ENCODE assay signal across 22 mouse cellular contexts in the genomic region with DNA sequence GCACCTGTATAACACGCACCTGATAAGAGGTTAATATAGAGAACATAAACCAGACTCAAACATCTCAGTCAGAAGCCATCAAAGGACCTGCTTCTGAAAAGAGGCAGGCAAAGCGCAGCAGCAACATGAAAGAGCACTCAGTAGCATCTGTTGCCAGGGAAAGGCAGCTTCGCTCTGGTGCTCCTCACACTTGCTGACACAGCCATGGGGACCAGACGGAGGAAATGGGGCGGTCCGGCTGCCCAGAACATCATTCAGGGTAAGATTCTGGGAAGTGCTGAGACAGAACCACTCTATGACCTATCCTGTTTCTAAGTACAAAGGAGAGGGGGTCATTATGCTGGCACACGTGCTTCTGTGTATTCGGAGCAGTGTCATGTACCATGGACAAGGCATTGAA. TPM values are rescaled to one million over a fixed set of nuclear protein-coding genes. Genes with fewer than 3 reads are reported as not detected.
DNase-seq lines count a peak whose midpoint lies in the region; ATAC-seq and TF ChIP-seq lines count a peak whose summit lies in the region.
"Had no signal": no experiment of that assay in that cellular context is flagged by ENCODE, and none has a peak within 500 bp of the region (broad histone marks: within the 10 kb centered on the region; RNA-seq: fewer than 3 reads in every experiment).

No protein-coding gene starts in this region.

- no peak for TF ChIP-seq POLR2A in brain, embryonic 14.5 days (IDR thresholded peaks at IDR 0.05; ENCODE audit: borderline replicate concordance, extremely low read depth, insufficient read depth, insufficient read length, poor library complexity, severe bottlenecking)

- no peaks in the 10 kb centered on the region for H3K4me1 ChIP-seq in midbrain, embryonic 11.5 days (ENCODE audit: control insufficient read depth, insufficient read depth, low read length)
- H3K4me1 ChIP-seq in midbrain, postnatal 0 days (ENCODE audit: insufficient read depth, low read length): no peaks in the 10 kb centered on the region
- H3K4me1 ChIP-seq: forebrain, embryonic 15.5 days; heart, embryonic 15.5 days; hindbrain, embryonic 15.5 days had no signal

- H3K27me3 ChIP-seq in midbrain, embryonic 11.5 days (ENCODE audit: control insufficient read depth, insufficient read depth, low read length): no peaks in the 10 kb centered on the region
- no peaks in the 10 kb centered on the region for H3K27me3 ChIP-seq in midbrain, postnatal 0 days (ENCODE audit: insufficient read depth, low read length)
- H3K27me3 ChIP-seq: embryonic facial prominence, embryonic 15.5 days; forebrain, embryonic 15.5 days; heart, embryonic 15.5 days; hindbrain, embryonic 15.5 days had no signal

- no peak overlapping the region for H3K4me3 ChIP-seq in midbrain, embryonic 11.5 days (ENCODE audit: low read depth, low read length)
- H3K4me3 ChIP-seq in midbrain, postnatal 0 days (ENCODE audit: low read depth, low read length): no peak overlapping the region
- H3K4me3 ChIP-seq: embryonic facial prominence, embryonic 15.5 days; forebrain, embryonic 15.5 days; heart, adult 2 months; heart, embryonic 15.5 days; hindbrain, embryonic 10.5 days; hindbrain, embryonic 15.5 days had no signal

- no peak for ATAC-seq in midbrain, embryonic 11.5 days (ENCODE audit: low FRiP score)
- no peak for ATAC-seq in midbrain, postnatal 0 days (ENCODE audit: low FRiP score)
- no peak for ATAC-seq in frontal cortex, adult (ENCODE audit: low TSS enrichment)
- ATAC-seq: forebrain, embryonic 15.5 days had no signal

- no peak overlapping the region for H3K27ac ChIP-seq in midbrain, embryonic 11.5 days (ENCODE audit: low read depth, low read length)
- no peak overlapping the region for H3K27ac ChIP-seq in midbrain, postnatal 0 days (ENCODE audit: low read depth, low read length)
- H3K27ac ChIP-seq: embryonic facial prominence, embryonic 15.5 days; forebrain, embryonic 15.5 days; heart, adult 2 months; heart, embryonic 15.5 days; hindbrain, embryonic 10.5 days; hindbrain, embryonic 15.5 days had no signal

- WGBS in midbrain, embryonic 11.5 days: 82% methylated on average over 8 of the region's 8 CpGs
- WGBS in midbrain, postnatal 0 days: 48% methylated on average over 8 of the region's 8 CpGs

- TF ChIP-seq CTCF in midbrain, postnatal 0 days (IDR thresholded peaks at IDR 0.05): no peak
- TF ChIP-seq CTCF in brain, embryonic 14.5 days (IDR thresholded peaks at IDR 0.05; ENCODE audit: borderline replicate concordance, extremely low read depth, insufficient read depth, insufficient read length): no peak

- DNase-seq in kidney, adult 9 months: peak; percentile 33
- no peak for DNase-seq in kidney, adult 18-20 months
- peak; percentile 59 for DNase-seq in midbrain, embryonic 11.5 days (ENCODE audit: low spot score, missing footprints)
- no peak for DNase-seq in midbrain, postnatal 0 days (ENCODE audit: low spot score)
- peak; percentile 16 for DNase-seq in brain, adult 2 months (ENCODE audit: low read depth, low spot score)
- DNase-seq in brain, embryonic 14.5 days (ENCODE audit: low read depth): peak; percentile 34
- DNase-seq: adrenal gland, adult 2 months; adrenal gland, postnatal 25 days; cerebellum, adult 11 months; cerebellum, adult 8-10 months; cerebellum, postnatal 14 days; embryo, embryonic 11 days; gastrocnemius, postnatal 10 days; heart, adult 2 months; heart, postnatal 14 days had no signal

- no peaks in the 10 kb centered on the region for H3K9me3 ChIP-seq in midbrain, embryonic 11.5 days (ENCODE audit: control insufficient read depth, low read length)
- H3K9me3 ChIP-seq in midbrain, postnatal 0 days (ENCODE audit: low read length): no peaks in the 10 kb centered on the region
- H3K9me3 ChIP-seq: embryonic facial prominence, embryonic 15.5 days; forebrain, embryonic 15.5 days; heart, embryonic 15.5 days; hindbrain, embryonic 10.5 days; hindbrain, embryonic 15.5 days had no signal

- no peaks in the 10 kb centered on the region for H3K36me3 ChIP-seq in midbrain, embryonic 11.5 days (ENCODE audit: control insufficient read depth, insufficient read depth, low read length)
- no peaks in the 10 kb centered on the region for H3K36me3 ChIP-seq in midbrain, postnatal 0 days (ENCODE audit: insufficient read depth, low read length)
- H3K36me3 ChIP-seq: embryonic facial prominence, embryonic 15.5 days; forebrain, embryonic 15.5 days; heart, embryonic 15.5 days; hindbrain, embryonic 10.5 days; hindbrain, embryonic 15.5 days had no signal

- H3K4me2 ChIP-seq in midbrain, embryonic 11.5 days: no peak overlapping the region
- no peak overlapping the region for H3K4me2 ChIP-seq in midbrain, postnatal 0 days (ENCODE audit: low read depth, low read length, poor library complexity, severe bottlenecking)
- H3K4me2 ChIP-seq: embryonic facial prominence, embryonic 15.5 days; forebrain, embryonic 15.5 days; heart, embryonic 11.5 days; heart, embryonic 15.5 days; hindbrain, embryonic 15.5 days had no signal

- no peak overlapping the region for H3K9ac ChIP-seq in midbrain, embryonic 11.5 days (ENCODE audit: low read length)
- H3K9ac ChIP-seq in midbrain, postnatal 0 days (replicated peaks; ENCODE audit: low read length, poor library complexity, severe bottlenecking): no peak overlapping the region
- H3K9ac ChIP-seq: embryonic facial prominence, embryonic 15.5 days; forebrain, embryonic 15.5 days; heart, embryonic 15.5 days; hindbrain, embryonic 15.5 days had no signal

RNA-seq across cellular contexts. Expression of a gene that starts 29.8 kb away (rescaled TPM):
- 118 and 136 TPM in 2 replicates for polyA plus RNA-seq in midbrain, embryonic 11.5 days (2014; fragmentation: Nextera tagmentation; extraction: Ambion mirVana)
- total RNA-seq in midbrain, postnatal 0 days (2014; rRNA removed): 9.4 and 12.8 TPM in 2 replicates
- 78.9 and 84.3 TPM in 2 replicates for polyA plus RNA-seq in midbrain, postnatal 0 days (2015; fragmentation: Nextera tagmentation; extraction: Ambion mirVana)
- 73.3 and 86.5 TPM in 2 replicates for polyA plus RNA-seq in brain, embryonic 14.5 days (2012; rRNA removed)

Comparison
In these comparisons a context has a peak if more than half of its experiments do, and no peak if none do; other contexts are left out.
1. DNase-seq: peak in kidney, adult 9 months (single experiment), midbrain, embryonic 11.5 days (single experiment), brain, adult 2 months (single experiment) and brain, embryonic 14.5 days (single experiment); none in kidney, adult 18-20 months (single experiment) and midbrain, postnatal 0 days (single experiment).